11 mouse cellular contexts compared by ENCODE assay signal in the genomic region with DNA sequence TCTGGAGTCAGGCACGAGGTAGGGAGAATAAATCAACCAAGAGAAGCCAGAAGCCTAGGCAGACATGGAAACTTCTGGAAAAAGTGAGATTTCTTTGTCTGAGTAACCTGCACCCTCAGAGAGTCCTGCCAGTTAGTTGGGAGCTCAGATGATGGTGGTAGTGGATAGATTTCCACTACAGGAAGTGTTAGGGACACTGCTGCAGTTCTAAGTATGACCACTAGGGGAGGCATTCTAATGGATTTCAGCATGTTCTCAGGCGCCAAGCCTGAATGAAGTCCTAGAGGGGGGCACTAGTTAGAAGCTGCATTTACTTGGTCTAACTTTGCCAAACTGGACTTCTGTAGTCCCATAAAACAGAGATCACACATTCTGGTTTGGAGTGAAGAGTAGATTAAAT. TPM values are rescaled to one million over a fixed set of nuclear protein-coding genes. Genes with fewer than 3 reads are reported as not detected.
DNase-seq lines count a peak whose midpoint lies in the region; ATAC-seq and TF ChIP-seq lines count a peak whose summit lies in the region.
"Had no signal": no experiment of that assay in that cellular context is flagged by ENCODE, and none has a peak within 500 bp of the region (broad histone marks: within the 10 kb centered on the region; RNA-seq: fewer than 3 reads in every experiment).

No protein-coding gene starts in this region.

- no peaks in the 10 kb centered on the region for H3K27me3 ChIP-seq in liver, adult 2 months (ENCODE audit: control insufficient read depth, insufficient read depth, low read length)
- H3K27me3 ChIP-seq: heart, embryonic 15.5 days had no signal

- H3K27ac ChIP-seq in liver, adult 2 months (replicated peaks; ENCODE audit: insufficient read depth, low read depth, low read length), result no peak overlapping the region
- H3K27ac ChIP-seq: heart, embryonic 15.5 days had no signal

- peak; percentile 47 to 52 for DNase-seq in adrenal gland, adult 18-20 months (ENCODE audit: low spot score in 2 of 2)
- DNase-seq in adrenal gland, adult 8-10 months, result no peak
- DNase-seq in ovary, postnatal 14 days (ENCODE audit: low spot score), result peak; percentile 34
- DNase-seq in ovary, postnatal 36 days (ENCODE audit: low spot score), result no peak
- DNase-seq in cerebellum, postnatal 10 days, result peak; percentile 82 to 89
- peak; percentile 42 for DNase-seq in liver, adult 2 months (ENCODE audit: extremely low read depth, low read depth, low spot score)
- DNase-seq in right cerebral cortex, postnatal 14 days, result peak; percentile 24

- no peaks in the 10 kb centered on the region for H3K79me2 ChIP-seq in liver, adult 2 months (ENCODE audit: control insufficient read depth, insufficient read depth, low read length)

- no peaks in the 10 kb centered on the region for H3K4me1 ChIP-seq in liver, adult 2 months (ENCODE audit: control insufficient read depth, insufficient read depth, low read length)
- H3K4me1 ChIP-seq: heart, embryonic 15.5 days had no signal

- no peak for TF ChIP-seq POLR2A in liver, adult 2 months (IDR thresholded peaks at IDR 0.05; ENCODE audit: extremely low read depth, insufficient read depth, low read length)

- H3K9ac ChIP-seq in liver, adult 2 months (ENCODE audit: low read depth, low read length), result no peak overlapping the region
- H3K9ac ChIP-seq: heart, embryonic 15.5 days had no signal

- no peak overlapping the region for H3K4me3 ChIP-seq in liver, adult 2 months (ENCODE audit: insufficient read depth, low read depth, low read length)
- H3K4me3 ChIP-seq: heart, embryonic 15.5 days; myocyte had no signal

- TF ChIP-seq CTCF in liver, adult 2 months (IDR thresholded peaks at IDR 0.05; ENCODE audit: low read depth, low read length), result peak; percentile 41; the same call in 1 of the 2 replicates

- ATAC-seq in hematopoietic stem cell, adult 5-6 weeks (replicated peaks in 1 of 2; ENCODE audit: insufficient read depth in 1 of 2, low FRiP score in 2 of 2, low TSS enrichment in 1 of 2, low read depth in 1 of 2, poor library complexity in 2 of 2, severe bottlenecking in 2 of 2), result peak; percentile 49 to 75; a peak in 3 of 4 replicates

- H3K36me3 ChIP-seq in liver, adult 2 months (ENCODE audit: control insufficient read depth, insufficient read depth, low read length), result no peaks in the 10 kb centered on the region
- H3K36me3 ChIP-seq: heart, embryonic 15.5 days had no signal

- 50% methylated on average over 2 of the region's 2 CpGs for WGBS in liver, adult 2 months

RNA-seq across cellular contexts. Expression of gene Il3, which starts 2.5 kb away (rescaled TPM):
- total RNA-seq in adrenal gland, adult 18-20 months (2021), result not detected
- total RNA-seq in adrenal gland, adult 8-10 months (2022), result not detected
- not detected in 2 replicates for total RNA-seq in hematopoietic stem cell, adult 5-6 weeks (2017)
- not detected in 2 replicates for total RNA-seq in liver, adult 2 months (2014; rRNA removed)
- polyA plus RNA-seq in liver, adult 2 months (2012; rRNA removed), result not detected in 2 replicates
- polyA plus RNA-seq: C2C12; heart, embryonic 15.5 days; myocyte had no signal

RNA-seq across cellular contexts. Expression of gene Csf2, which starts 15.1 kb away (rescaled TPM):
- total RNA-seq in adrenal gland, adult 18-20 months (2021), result not detected
- total RNA-seq in adrenal gland, adult 8-10 months (2022), result not detected
- total RNA-seq in hematopoietic stem cell, adult 5-6 weeks (2017), result not detected in 2 replicates
- 0.34 TPM in 1 of 2 replicates, not detected in the other for total RNA-seq in liver, adult 2 months (2014; rRNA removed)
- not detected in 2 replicates for polyA plus RNA-seq in liver, adult 2 months (2012; rRNA removed)
- polyA plus RNA-seq: C2C12; heart, embryonic 15.5 days; myocyte had no signal

RNA-seq across cellular contexts. Expression of gene Acsl6, which starts 39.1 kb away (rescaled TPM):
- 1 to 10 TPM; 4.7 to 7.7 TPM for total RNA-seq in adrenal gland, adult 18-20 months (2021)
- 10 to 100 TPM in 1 of 4 experiments, 1 to 10 TPM in 3; 8.0 to 11.3 (median 8.6) TPM for total RNA-seq in adrenal gland, adult 8-10 months (2022)
- total RNA-seq in hematopoietic stem cell, adult 5-6 weeks (2017), result 0.44 and 5.1 TPM in 2 replicates
- under 0.01 and 0.47 TPM in 2 replicates for total RNA-seq in liver, adult 2 months (2014; rRNA removed)
- polyA plus RNA-seq in liver, adult 2 months (2012; rRNA removed), result not detected in 2 replicates

Comparison
In these comparisons a context has a peak if more than half of its experiments do, and no peak if none do; other contexts are left out.
1. DNase-seq: peak in adrenal gland, adult 18-20 months (2 of 2), ovary, postnatal 14 days (single experiment), cerebellum, postnatal 10 days (2 of 2), liver, adult 2 months (single experiment) and right cerebral cortex, postnatal 14 days (single experiment); none in adrenal gland, adult 8-10 months (single experiment) and ovary, postnatal 36 days (single experiment).